Mouse (Mus musculus) effector memory CD4-positive, alpha-beta T cell, adult 7 months (primary cell): ENCODE measurements around the gene Upk3a. TPM values are rescaled to one million over a fixed set of nuclear protein-coding genes. Genes with fewer than 3 reads are reported as not detected.

Source experiments
- polyA plus RNA-seq: library from polyadenylated mRNA; unstranded; fragments of 100-300 nt; shearing (Covaris generic); gene quantifications from one replicate; pipeline ENCODE4 v1.2.1, GENCODE M21; 2017

Gene Upk3a
- not detected for polyA plus RNA-seq

GRCm38 (mm10) chr15:85016951-85017664 is at the start of gene Upk3a:
Upk3a (plus strand) TSS chr15:85017141.

DNA sequence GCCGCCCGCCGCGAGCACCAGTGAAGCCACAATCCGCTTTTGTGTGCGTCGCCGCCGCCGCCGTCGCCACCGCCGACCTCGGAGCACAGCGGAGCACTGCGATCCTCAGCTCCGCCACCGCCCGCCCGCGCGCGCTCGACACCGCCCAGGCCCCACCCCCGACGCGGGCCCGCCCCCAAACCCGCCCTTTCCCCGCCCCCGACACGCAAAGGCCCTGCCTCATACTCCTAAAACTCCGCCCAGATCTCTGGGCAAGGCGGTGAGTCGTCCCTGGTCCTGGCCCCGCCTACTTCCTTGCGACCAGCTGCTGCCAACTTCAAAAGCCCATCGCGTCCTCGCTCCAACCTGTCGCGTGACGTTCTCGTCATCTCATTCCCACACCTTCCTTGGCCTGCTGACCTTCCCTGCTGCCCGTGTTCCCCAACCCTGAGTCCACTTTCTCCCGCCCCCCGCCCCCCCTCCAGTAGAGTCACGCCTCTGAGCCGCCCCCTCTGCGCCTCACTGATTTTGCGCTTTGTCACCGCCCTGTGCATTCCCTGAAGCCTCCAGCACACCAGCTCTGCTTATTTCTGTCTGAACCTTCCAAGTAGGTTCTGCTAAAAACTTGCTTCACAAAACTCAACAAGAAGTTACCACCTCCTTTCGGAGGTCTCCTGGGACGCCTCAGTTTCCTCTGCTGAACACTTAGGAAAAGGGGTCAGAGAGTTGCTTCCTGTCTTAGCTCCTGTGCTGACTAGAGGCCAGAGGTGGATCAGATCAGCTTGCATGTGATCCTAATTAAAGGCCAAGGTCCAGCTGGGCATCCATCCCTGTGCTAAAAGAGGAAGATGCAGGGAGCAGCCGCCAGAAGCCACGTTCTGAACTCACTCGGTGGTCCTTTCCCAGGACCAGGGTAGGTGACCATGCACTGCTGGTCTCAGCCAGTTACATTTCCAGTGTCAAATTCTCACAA is 28.8 kb upstream of the Upk3a start, which contains the start of gene 5031439G07Rik:
5031439G07Rik (minus strand) TSS at position 678 of the 952 bp plus-strand sequence.

DNA sequence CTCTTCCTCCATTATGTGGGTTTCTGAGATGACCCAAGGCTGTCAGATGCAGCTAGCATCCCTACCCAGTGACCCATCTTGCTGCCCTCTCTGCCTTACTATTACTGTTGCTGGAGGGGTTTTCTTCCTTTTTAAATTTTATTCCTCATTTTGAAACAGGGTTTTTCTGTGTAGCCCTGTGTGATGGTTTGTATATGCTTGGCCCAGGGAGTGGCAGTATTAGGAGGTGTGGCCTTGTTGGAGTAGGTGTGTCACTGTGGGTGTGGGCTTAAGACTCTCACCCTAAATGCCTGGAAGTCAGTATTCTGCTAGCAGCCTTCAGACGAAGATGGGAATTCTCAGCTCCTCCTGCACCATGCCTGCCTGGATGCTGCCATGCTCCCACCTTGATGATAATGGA is 11.7 kb downstream of the Upk3a start, which contains the start of gene Fam118a:
Fam118a (plus strand) TSS at position 301 of the 400 bp plus-strand sequence.

Other genes with a start within 250 kb of the Upk3a start
- gene Phf21b, start 161.1 kb upstream of the Upk3a start, polyA plus RNA-seq = 1.9 TPM
- gene Gm29666, start 97.1 kb upstream of the Upk3a start, polyA plus RNA-seq = 0.44 TPM
- 92.3 TPM for gene Nup50, start 93.7 kb upstream of the Upk3a start, polyA plus RNA-seq
- 22.8 TPM for gene 5031439G07Rik, start 28.6 kb upstream of the Upk3a start, polyA plus RNA-seq
- 39.1 TPM for gene Fam118a, start 11.8 kb downstream of the Upk3a start, polyA plus RNA-seq
- gene Smc1b, start 114.8 kb downstream of the Upk3a start, polyA plus RNA-seq = 0.10 TPM
- gene Ribc2, start 114.9 kb downstream of the Upk3a start, polyA plus RNA-seq = not detected
- gene Fbln1, start 188.8 kb downstream of the Upk3a start, polyA plus RNA-seq = not detected